Mouse (Mus musculus): Measurements from ENCODE around the gene Aatk. TPM values are rescaled to one million over a fixed set of nuclear protein-coding genes. Genes with fewer than 3 reads are reported as not detected.
A peak's percentile ranks its signal among the peaks of the same experiment; 100 is the strongest.

The Aatk gene
- polyA plus RNA-seq, 1 experiment from 2014 or later, result 17.6 TPM

MicroRNAs within 50 kb of the gene (microRNA counts, 519-probe panel; counts per million panel counts)
- microRNA mmu-miR-338-3p (342 counts per million, percentile 67 among the panel's probes with 10 or more counts), microRNA mmu-miR-338-5p (342 counts per million, percentile 67 among the panel's probes with 10 or more counts)

Small RNAs within 50 kb of the gene (microRNA-seq; reads per million reads assigned to microRNA genes)
- gene Gm25948, result not detected
- gene Mir3065, result not detected
- gene Mir338, result not detected

Other genes starting within 250 kb of the Aatk start
- 95.6 and 99.4 TPM in 2 replicates for gene Chmp6, start 133.7 kb downstream of the Aatk start, polyA plus RNA-seq (2016; fragmentation: Nextera tagmentation; extraction: Ambion mirVana)
- 10.4 and 11.8 TPM in 2 replicates for gene Baiap2, start 104.4 kb downstream of the Aatk start, polyA plus RNA-seq (2016; fragmentation: Nextera tagmentation; extraction: Ambion mirVana)
- gene Cep131, start 39.7 kb upstream of the Aatk start, polyA plus RNA-seq (2016; fragmentation: Nextera tagmentation; extraction: Ambion mirVana), result 41.3 and 43.6 TPM in 2 replicates
- 24.1 and 24.5 TPM in 2 replicates for gene Tepsin, start 51.6 kb upstream of the Aatk start, polyA plus RNA-seq (2016; fragmentation: Nextera tagmentation; extraction: Ambion mirVana)
- gene Ndufaf8, start 51.8 kb upstream of the Aatk start, polyA plus RNA-seq (2016; fragmentation: Nextera tagmentation; extraction: Ambion mirVana), result 48.9 and 56.4 TPM in 2 replicates
- gene Slc38a10, start 104.2 kb upstream of the Aatk start, polyA plus RNA-seq (2016; fragmentation: Nextera tagmentation; extraction: Ambion mirVana), result 119 and 121 TPM in 2 replicates
- 21.6 and 22.8 TPM in 2 replicates for gene Bahcc1, start 185.8 kb upstream of the Aatk start, polyA plus RNA-seq (2016; fragmentation: Nextera tagmentation; extraction: Ambion mirVana)